Comparison of ENCODE assay signal across 25 mouse cellular contexts in the genomic region with DNA sequence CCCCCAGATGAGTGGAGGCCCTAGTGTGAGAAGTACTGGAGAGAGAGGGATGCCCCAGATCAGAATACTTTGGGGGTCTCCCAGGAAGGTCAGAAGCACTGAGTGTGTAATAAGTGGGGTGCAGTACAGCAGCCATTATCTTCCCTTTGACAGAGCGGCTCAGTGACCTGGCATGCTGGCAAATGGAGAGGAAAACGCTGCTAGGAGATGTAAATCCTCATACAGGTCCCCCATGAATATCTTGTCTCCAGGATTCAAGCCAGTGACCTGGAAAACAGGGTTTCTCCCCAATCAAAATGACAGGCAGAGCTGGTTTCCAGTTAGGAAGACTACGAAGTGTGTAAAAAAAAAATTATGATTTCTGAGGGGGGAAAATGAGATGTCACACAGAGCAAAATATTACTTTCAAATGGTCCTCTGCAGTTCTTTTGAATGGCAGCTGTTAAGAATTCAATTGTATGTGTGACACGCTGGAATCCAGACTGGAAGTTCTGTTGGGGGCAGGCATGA.
DNase-seq lines count a peak whose midpoint lies in the region; ATAC-seq and TF ChIP-seq lines count a peak whose summit lies in the region.
"Had no signal": no experiment of that assay in that cellular context is flagged by ENCODE, and none has a peak within 500 bp of the region (broad histone marks: within the 10 kb centered on the region; RNA-seq: fewer than 3 reads in every experiment).

No protein-coding gene starts in this region.

- DNase-seq in midbrain, embryonic 11.5 days (ENCODE audit: low spot score, missing footprints) = no peak
- DNase-seq in midbrain, postnatal 0 days (ENCODE audit: low spot score) = no peak
- DNase-seq in midbrain, embryonic 14.5 days = peak; percentile 27
- peak; percentile 59 for DNase-seq in retina, postnatal 1 day
- no peak for DNase-seq in gastrocnemius, adult 18-20 months (ENCODE audit: low spot score)
- DNase-seq: adrenal gland, adult 2 months; adrenal gland, postnatal 14 days; B cell, adult 2 months; cerebellum, adult 18-20 months; cerebellum, adult 9-10 months; cerebellum, postnatal 14 days; gastrocnemius, adult 2 months; gastrocnemius, postnatal 14 days; heart, adult 11 months had no signal

- H3K4me3 ChIP-seq in forebrain, embryonic 13.5 days = no peak overlapping the region
- H3K4me3 ChIP-seq in forebrain, embryonic 15.5 days = no peak overlapping the region
- H3K4me3 ChIP-seq in midbrain, embryonic 11.5 days (ENCODE audit: low read depth, low read length) = no peak overlapping the region
- no peak overlapping the region for H3K4me3 ChIP-seq in midbrain, postnatal 0 days (ENCODE audit: low read depth, low read length)
- no peak overlapping the region for H3K4me3 ChIP-seq in midbrain, embryonic 14.5 days (replicated peaks; ENCODE audit: low read depth, low read length)
- H3K4me3 ChIP-seq in midbrain, embryonic 15.5 days = no peak overlapping the region
- H3K4me3 ChIP-seq: forebrain, embryonic 10.5 days; gastrocnemius, adult 2 months; hindbrain, embryonic 13.5 days had no signal

- no peaks in the 10 kb centered on the region for H3K27me3 ChIP-seq in forebrain, embryonic 13.5 days
- H3K27me3 ChIP-seq in forebrain, embryonic 15.5 days = no peaks in the 10 kb centered on the region
- H3K27me3 ChIP-seq in midbrain, embryonic 11.5 days (ENCODE audit: control insufficient read depth, insufficient read depth, low read length) = no peaks in the 10 kb centered on the region
- no peaks in the 10 kb centered on the region for H3K27me3 ChIP-seq in midbrain, postnatal 0 days (ENCODE audit: insufficient read depth, low read length)
- no peaks in the 10 kb centered on the region for H3K27me3 ChIP-seq in midbrain, embryonic 14.5 days (ENCODE audit: control insufficient read depth, insufficient read depth, low read length)
- no peaks in the 10 kb centered on the region for H3K27me3 ChIP-seq in midbrain, embryonic 15.5 days (replicated peaks)
- H3K27me3 ChIP-seq: CH12.LX; hindbrain, embryonic 13.5 days had no signal

- TF ChIP-seq CTCF in midbrain, postnatal 0 days (IDR thresholded peaks at IDR 0.05) = no peak

- no peaks in the 10 kb centered on the region for H3K4me1 ChIP-seq in forebrain, embryonic 13.5 days
- H3K4me1 ChIP-seq in forebrain, embryonic 15.5 days = no peaks in the 10 kb centered on the region
- H3K4me1 ChIP-seq in midbrain, embryonic 11.5 days (ENCODE audit: control insufficient read depth, insufficient read depth, low read length) = no peaks in the 10 kb centered on the region
- no peaks in the 10 kb centered on the region for H3K4me1 ChIP-seq in midbrain, postnatal 0 days (ENCODE audit: insufficient read depth, low read length)
- no peaks in the 10 kb centered on the region for H3K4me1 ChIP-seq in midbrain, embryonic 14.5 days (ENCODE audit: control insufficient read depth, insufficient read depth, low read length)
- H3K4me1 ChIP-seq in midbrain, embryonic 15.5 days = no peaks in the 10 kb centered on the region

- no peak overlapping the region for H3K4me2 ChIP-seq in forebrain, embryonic 13.5 days
- H3K4me2 ChIP-seq in forebrain, embryonic 15.5 days (replicated peaks) = no peak overlapping the region
- no peak overlapping the region for H3K4me2 ChIP-seq in midbrain, embryonic 11.5 days
- H3K4me2 ChIP-seq in midbrain, postnatal 0 days (ENCODE audit: low read depth, low read length, poor library complexity, severe bottlenecking) = no peak overlapping the region
- no peak overlapping the region for H3K4me2 ChIP-seq in midbrain, embryonic 14.5 days (ENCODE audit: low read length)
- no peak overlapping the region for H3K4me2 ChIP-seq in midbrain, embryonic 15.5 days
- H3K4me2 ChIP-seq: heart, embryonic 11.5 days; hindbrain, embryonic 13.5 days had no signal

- H3K27ac ChIP-seq in forebrain, embryonic 13.5 days = no peak overlapping the region
- H3K27ac ChIP-seq in forebrain, embryonic 15.5 days (replicated peaks) = no peak overlapping the region
- H3K27ac ChIP-seq in midbrain, embryonic 11.5 days (ENCODE audit: low read depth, low read length) = no peak overlapping the region
- H3K27ac ChIP-seq in midbrain, postnatal 0 days (ENCODE audit: low read depth, low read length) = no peak overlapping the region
- H3K27ac ChIP-seq in midbrain, embryonic 14.5 days (replicated peaks; ENCODE audit: low read depth, low read length) = no peak overlapping the region
- no peak overlapping the region for H3K27ac ChIP-seq in midbrain, embryonic 15.5 days
- H3K27ac ChIP-seq: forebrain, embryonic 10.5 days; gastrocnemius, adult 2 months; hindbrain, embryonic 13.5 days; hindbrain, postnatal 0 days had no signal

- H3K36me3 ChIP-seq in forebrain, embryonic 13.5 days (ENCODE audit: poor library complexity, severe bottlenecking) = no peaks in the 10 kb centered on the region
- no peaks in the 10 kb centered on the region for H3K36me3 ChIP-seq in forebrain, embryonic 15.5 days
- H3K36me3 ChIP-seq in midbrain, embryonic 11.5 days (ENCODE audit: control insufficient read depth, insufficient read depth, low read length) = no peaks in the 10 kb centered on the region
- no peaks in the 10 kb centered on the region for H3K36me3 ChIP-seq in midbrain, postnatal 0 days (ENCODE audit: insufficient read depth, low read length)
- H3K36me3 ChIP-seq in midbrain, embryonic 14.5 days (ENCODE audit: control insufficient read depth, insufficient read depth, low read length) = no peaks in the 10 kb centered on the region
- H3K36me3 ChIP-seq in midbrain, embryonic 15.5 days (replicated peaks) = no peaks in the 10 kb centered on the region
- H3K36me3 ChIP-seq: forebrain, embryonic 10.5 days; G1E; hindbrain, embryonic 13.5 days had no signal

- H3K9me3 ChIP-seq in forebrain, embryonic 13.5 days (replicated peaks) = no peaks in the 10 kb centered on the region
- no peaks in the 10 kb centered on the region for H3K9me3 ChIP-seq in forebrain, embryonic 15.5 days
- H3K9me3 ChIP-seq in midbrain, embryonic 11.5 days (ENCODE audit: control insufficient read depth, low read length) = no peaks in the 10 kb centered on the region
- H3K9me3 ChIP-seq in midbrain, postnatal 0 days (ENCODE audit: low read length) = no peaks in the 10 kb centered on the region
- H3K9me3 ChIP-seq in midbrain, embryonic 14.5 days (ENCODE audit: control insufficient read depth, low read length) = no peaks in the 10 kb centered on the region
- H3K9me3 ChIP-seq in midbrain, embryonic 15.5 days = no peaks in the 10 kb centered on the region
- H3K9me3 ChIP-seq: forebrain, embryonic 10.5 days; G1E; hindbrain, embryonic 13.5 days had no signal

- H3K9ac ChIP-seq in forebrain, embryonic 13.5 days = no peak overlapping the region
- H3K9ac ChIP-seq in forebrain, embryonic 15.5 days (replicated peaks) = no peak overlapping the region
- no peak overlapping the region for H3K9ac ChIP-seq in midbrain, embryonic 11.5 days (ENCODE audit: low read length)
- no peak overlapping the region for H3K9ac ChIP-seq in midbrain, postnatal 0 days (replicated peaks; ENCODE audit: low read length, poor library complexity, severe bottlenecking)
- no peak overlapping the region for H3K9ac ChIP-seq in midbrain, embryonic 14.5 days (replicated peaks; ENCODE audit: low read length)
- H3K9ac ChIP-seq in midbrain, embryonic 15.5 days = no peak overlapping the region
- H3K9ac ChIP-seq: hindbrain, embryonic 13.5 days had no signal

- 43% methylated on average over 4 of the region's 4 CpGs for WGBS in forebrain, embryonic 13.5 days
- 54% methylated on average over 4 of the region's 4 CpGs for WGBS in forebrain, embryonic 15.5 days
- 47% methylated on average over 4 of the region's 4 CpGs for WGBS in midbrain, embryonic 11.5 days
- 42% methylated on average over 4 of the region's 4 CpGs for WGBS in midbrain, postnatal 0 days
- 28% methylated on average over 4 of the region's 4 CpGs for WGBS in midbrain, embryonic 14.5 days
- WGBS in midbrain, embryonic 15.5 days = 24% methylated on average over 4 of the region's 4 CpGs

- 0 out of 2 replicates have a peak, but pooled peaks have one; percentile 6 for ATAC-seq in forebrain, embryonic 13.5 days
- ATAC-seq in forebrain, embryonic 15.5 days (replicated peaks) = no peak
- 0 out of 2 replicates have a peak, but pooled peaks have one; percentile 33 for ATAC-seq in midbrain, embryonic 11.5 days (ENCODE audit: low FRiP score)
- no peak for ATAC-seq in midbrain, postnatal 0 days (ENCODE audit: low FRiP score)
- no peak for ATAC-seq in midbrain, embryonic 14.5 days (ENCODE audit: low FRiP score, low TSS enrichment)
- no peak for ATAC-seq in midbrain, embryonic 15.5 days (replicated peaks)
- ATAC-seq: hindbrain, postnatal 0 days; inflammation-experienced regulatory T-cells, adult 6 months; intestine, embryonic 16.5 days had no signal

Comparison
In these comparisons a context has a peak if more than half of its experiments do, and no peak if none do; other contexts are left out.
1. ATAC-seq: peak in forebrain, embryonic 13.5 days (single experiment) and midbrain, embryonic 11.5 days (single experiment); none in forebrain, embryonic 15.5 days (single experiment), midbrain, postnatal 0 days (single experiment), midbrain, embryonic 14.5 days (single experiment) and midbrain, embryonic 15.5 days (single experiment).
2. DNase-seq: peak in midbrain, embryonic 14.5 days (single experiment) and retina, postnatal 1 day (single experiment); none in midbrain, embryonic 11.5 days (single experiment), midbrain, postnatal 0 days (single experiment) and gastrocnemius, adult 18-20 months (single experiment).